Mouse (Mus musculus) layer of hippocampus, adult 2 months (tissue): Measurements from ENCODE around the gene Snrpd3. TPM values are rescaled to one million over a fixed set of nuclear protein-coding genes. Genes with fewer than 3 reads are reported as not detected.
A peak's percentile ranks its signal among the peaks of the same experiment; 100 is the strongest.
"Not testable (repeated sequence)": the region's sequence is repeated elsewhere in the genome, so short reads cannot be mapped to it uniquely, and the experiment has no call there.

ENCODE experiments used
- DNase-seq, 2 experiments: peaks; one replicate each; pipeline ENCODE4 v3.0.0; 2022; ENCODE audit warnings: low spot score in 2 of 2
- H3K27ac ChIP-seq: fragments of 200-600 bp; 2 replicates; pipeline ENCODE4 v1.8.1; 2022
- H3K4me3 ChIP-seq: fragments of 200-600 bp; 2 replicates; pipeline ENCODE4 v1.8.1; 2022; ENCODE audit warnings: mild to moderate bottlenecking
- CTCF ChIP-seq: fragments of 200-600 bp; conservative IDR thresholded peaks from 2 replicates; pipeline ENCODE4 v1.8.1; 2022; ENCODE audit warnings: antibody characterized with exemption, mild to moderate bottlenecking, moderate library complexity
- total RNA-seq, 2 experiments: library from RNA; stranded (reverse); gene quantifications; 2 replicates each; pipeline ENCODE4 v1.2.3; 2021

The Snrpd3 gene
- total RNA-seq, 2 experiments from 2014 or later = 69.8 to 76.6 TPM

DNA sequence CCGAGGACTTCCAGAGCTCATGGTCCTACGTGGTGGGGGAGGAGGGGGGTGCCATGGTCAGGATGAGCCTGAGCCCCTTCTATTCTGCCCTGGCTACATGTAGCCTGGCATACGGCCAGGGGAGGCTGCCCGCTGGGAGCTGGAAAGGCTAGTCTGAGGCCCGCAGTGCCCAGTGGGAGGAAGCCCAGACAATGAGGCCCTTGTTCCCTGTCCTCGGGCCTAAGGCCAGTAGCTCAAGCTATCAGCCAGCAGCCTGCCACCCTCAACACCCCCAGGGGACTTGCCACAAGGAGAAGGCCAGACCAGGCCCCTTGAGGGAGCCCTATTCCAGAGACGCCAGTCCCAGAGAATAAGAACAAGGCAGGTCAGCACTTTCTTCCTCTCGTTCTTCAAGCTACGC, 38.7 kb downstream of the Snrpd3 start:
- peak; percentile 32; the same call in 1 of the 2 replicates for TF ChIP-seq CTCF
- Histone ChIP-seq H3K27ac (peak overlapping the region; percentile 88), H3K4me3 (no peak overlapping the region)
- peak; percentile 63 to 86 for DNase-seq

- Histone ChIP-seq H3K27ac (peak overlapping the region; percentile 61), H3K4me3 (peak overlapping the region; percentile 31; the same call in 1 of the 2 replicates)
- no peak for TF ChIP-seq CTCF
- DNase-seq = no peak
These were observed 41.2 kb downstream of the Snrpd3 start for GRCm38 (mm10) chr10:75558515-75558914.

GRCm38 (mm10) chr10:75559041-75559675, 41.8 kb downstream of the Snrpd3 start:
- TF ChIP-seq CTCF = no peak
- Histone ChIP-seq H3K4me3 (peak overlapping the region; percentile 60), H3K27ac (peak overlapping the region; percentile 78)
- no peak for DNase-seq

DNA sequence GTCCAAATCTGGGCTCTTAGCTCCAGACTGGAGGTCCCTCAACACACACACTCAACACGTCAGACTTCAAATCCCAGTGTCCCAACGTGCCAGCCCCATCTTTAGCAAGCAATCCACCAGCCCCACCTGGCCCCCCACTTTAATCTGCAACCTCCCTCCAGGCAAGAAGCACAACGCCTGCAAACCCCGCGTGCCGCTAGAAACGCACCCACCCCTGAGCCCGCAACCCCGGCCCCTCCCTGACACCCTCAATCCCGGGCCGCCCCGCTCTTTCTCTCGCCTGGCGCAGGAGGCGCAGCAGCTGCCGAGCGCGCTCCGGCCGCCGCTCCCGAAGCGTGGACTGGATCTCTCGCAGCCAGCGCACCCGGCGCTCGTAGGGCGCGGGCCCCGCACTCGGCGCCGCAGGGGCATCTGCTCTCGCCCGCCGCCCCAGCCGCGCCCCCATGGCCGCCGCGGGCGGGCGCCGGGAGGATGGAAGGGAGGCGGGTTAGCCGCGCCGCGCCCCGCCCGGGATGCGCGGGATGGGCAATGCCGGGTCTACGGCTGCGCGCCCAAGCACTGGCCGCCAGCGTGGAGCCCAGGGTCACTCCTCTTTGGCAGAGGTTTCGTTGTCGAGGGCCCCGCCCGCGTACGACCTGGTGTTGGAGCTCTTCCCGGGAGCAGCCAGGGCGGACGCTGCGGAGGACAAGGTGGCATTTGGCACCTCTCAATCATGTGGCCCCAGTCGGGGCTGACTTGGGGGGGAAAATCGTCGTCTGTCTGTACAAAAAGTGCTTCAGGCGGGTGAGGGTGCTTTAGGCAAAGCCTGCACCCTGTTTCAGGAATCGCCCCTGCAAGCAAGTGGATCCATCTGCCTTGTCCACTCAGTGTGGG, 42.6 kb downstream of the Snrpd3 start, which contains the start of gene Lrrc75b:
TSS of gene Lrrc75b (minus strand) at position 655 of the 873 bp plus-strand sequence.
- no peak for DNase-seq
- no peak for TF ChIP-seq CTCF

GRCm38 (mm10) chr10:75560549-75560899, 43.2 kb downstream of the Snrpd3 start:
- peak overlapping the region; percentile 78 for H3K27ac ChIP-seq
- no peak for TF ChIP-seq CTCF
- DNase-seq = no peak
- H3K4me3 ChIP-seq = peak overlapping the region; percentile 60

More for the DNA sequence above, 42.6 kb downstream of the Snrpd3 start, which contains the start of gene Lrrc75b:
- peak within 1 kb of the TSS; percentile 60 for H3K4me3 ChIP-seq
- peak within 1 kb of the TSS; percentile 78 for H3K27ac ChIP-seq

DNA sequence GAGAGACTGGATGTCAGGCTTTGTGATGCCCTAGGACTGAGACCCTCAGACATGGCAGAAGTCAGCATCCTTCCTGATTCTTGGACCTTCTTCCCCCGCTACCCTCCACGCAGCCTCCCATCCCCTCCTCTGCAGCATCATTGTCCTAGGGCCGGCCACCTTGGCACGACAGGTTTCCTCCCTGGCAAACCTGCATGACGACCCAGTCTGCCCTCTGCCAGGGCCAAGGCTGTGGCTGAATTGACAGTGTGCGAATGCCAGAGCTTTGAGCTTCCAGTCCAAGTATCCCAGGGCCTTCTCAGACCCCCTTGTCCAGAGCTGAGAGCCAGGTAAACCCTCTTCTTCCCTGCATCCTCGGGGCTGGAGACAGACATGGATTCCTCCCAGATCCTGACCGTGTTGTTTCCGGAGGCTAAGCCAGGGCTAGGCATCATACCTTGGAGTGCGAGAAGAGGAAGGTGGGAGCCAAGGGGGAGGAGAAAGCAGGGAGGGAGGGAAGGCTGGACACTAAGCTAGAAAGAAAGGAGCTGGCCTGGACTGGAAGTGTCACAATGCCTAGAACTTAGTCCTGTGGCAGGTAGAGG, 43.8 kb downstream of the Snrpd3 start, which contains the start of gene Ggt1:
TSS of gene Ggt1 (plus strand) at position 534 of the 584 bp plus-strand sequence.
- TF ChIP-seq CTCF = no peak
- no peak for DNase-seq
- H3K4me3 ChIP-seq = peak within 1 kb of the TSS; percentile 60; the same call in 1 of the 2 replicates
- peak within 1 kb of the TSS; percentile 78 for H3K27ac ChIP-seq

DNA sequence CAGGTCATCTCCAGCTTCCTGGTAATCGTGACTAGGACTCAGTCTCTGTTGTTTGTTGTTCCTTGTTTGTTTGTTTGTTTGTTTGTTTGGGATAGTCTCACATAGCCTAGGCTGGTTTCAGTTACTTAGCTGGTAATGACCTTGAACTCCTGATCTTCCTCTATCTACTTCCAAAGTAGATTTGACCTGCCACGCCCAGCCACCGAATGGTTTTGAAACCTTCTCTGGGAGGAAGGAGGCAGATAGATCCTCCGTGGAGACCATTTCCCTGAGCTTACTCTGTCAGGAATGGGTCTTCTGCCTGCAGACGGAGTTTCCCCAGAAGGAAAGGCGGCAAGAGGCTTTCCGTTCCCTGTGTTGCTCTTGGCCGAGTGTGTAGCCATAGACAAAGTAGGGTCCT, 45.2 kb downstream of the Snrpd3 start:
- Histone ChIP-seq H3K4me3 (no peak overlapping the region), H3K27ac (no peak overlapping the region)
- no peak for TF ChIP-seq CTCF
- DNase-seq = no peak

DNA sequence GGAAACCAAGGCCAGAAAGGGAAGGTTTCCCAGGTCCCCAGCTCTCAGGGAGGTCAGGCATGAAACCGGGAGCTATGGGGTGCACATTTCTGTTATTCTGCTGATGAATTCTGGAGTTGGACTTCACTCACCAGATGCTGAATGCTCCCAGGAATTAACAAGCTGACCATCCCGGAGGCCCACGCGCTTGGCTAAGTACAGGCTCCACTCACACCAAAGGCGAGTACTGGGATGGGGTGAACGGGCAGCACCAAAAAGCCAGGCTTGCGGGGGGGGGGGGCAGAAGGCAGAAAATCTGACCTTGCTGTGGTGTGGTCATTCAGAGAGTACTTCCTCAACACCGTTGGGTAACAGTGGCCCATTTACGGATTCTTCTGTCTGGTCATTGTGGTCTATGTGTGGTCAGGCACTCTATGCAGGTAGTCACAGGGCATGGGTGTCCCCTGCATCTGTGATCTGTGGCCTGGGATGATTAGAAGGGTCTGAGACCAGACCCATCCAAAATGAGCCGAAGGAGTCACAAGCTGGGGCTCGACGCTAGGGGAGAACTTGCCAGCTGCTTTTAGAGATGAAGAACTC, 47.4 kb downstream of the Snrpd3 start:
- no peak for TF ChIP-seq CTCF
- no peak overlapping the region for H3K4me3 ChIP-seq
- no peak overlapping the region for H3K27ac ChIP-seq
- no peak for DNase-seq

- DNase-seq = no peak
- no peak for TF ChIP-seq CTCF
- H3K27ac ChIP-seq = no peak overlapping the region
- no peak overlapping the region for H3K4me3 ChIP-seq
These were observed 48.1 kb downstream of the Snrpd3 start for GRCm38 (mm10) chr10:75565436-75565835.

GRCm38 (mm10) chr10:75565906-75566305, 48.6 kb downstream of the Snrpd3 start:
- TF ChIP-seq CTCF = no peak
- H3K4me3 ChIP-seq = no peak overlapping the region
- no peak overlapping the region for H3K27ac ChIP-seq
- no peak for DNase-seq

- H3K4me3 ChIP-seq = no peak overlapping the region
- DNase-seq = no peak
These were observed 49.0 kb downstream of the Snrpd3 start for GRCm38 (mm10) chr10:75566321-75566720.

GRCm38 (mm10) chr10:75566765-75567164, 49.4 kb downstream of the Snrpd3 start:
- not testable (repeated sequence) for DNase-seq, H3K27ac ChIP-seq, H3K4me3 ChIP-seq
- TF ChIP-seq CTCF = peak; percentile 50

More at GRCm38 (mm10) chr10:75566321-75566720, 49.0 kb downstream of the Snrpd3 start:
- TF ChIP-seq CTCF = no peak
- no peak overlapping the region for H3K27ac ChIP-seq
